Mouse (Mus musculus) spleen, adult 2 months (tissue): Measurements from ENCODE around the gene Pde2a.

Experiments used
- CTCF ChIP-seq: fragments of 200-500 bp; IDR thresholded peaks from 2 replicates; pipeline ENCODE4 v1.5.1; 2011; ENCODE audit warnings: mild to moderate bottlenecking, inconsistent platforms; ENCODE audit not compliant: insufficient read depth, insufficient read length, insufficient replicate concordance; ENCODE audit errors: extremely low read depth
- POLR2A ChIP-seq: fragments of 200-500 bp; IDR thresholded peaks from 2 replicates; pipeline ENCODE4 v1.6.1; 2011; ENCODE audit warnings: low read depth, low read length, inconsistent platforms

DNA sequence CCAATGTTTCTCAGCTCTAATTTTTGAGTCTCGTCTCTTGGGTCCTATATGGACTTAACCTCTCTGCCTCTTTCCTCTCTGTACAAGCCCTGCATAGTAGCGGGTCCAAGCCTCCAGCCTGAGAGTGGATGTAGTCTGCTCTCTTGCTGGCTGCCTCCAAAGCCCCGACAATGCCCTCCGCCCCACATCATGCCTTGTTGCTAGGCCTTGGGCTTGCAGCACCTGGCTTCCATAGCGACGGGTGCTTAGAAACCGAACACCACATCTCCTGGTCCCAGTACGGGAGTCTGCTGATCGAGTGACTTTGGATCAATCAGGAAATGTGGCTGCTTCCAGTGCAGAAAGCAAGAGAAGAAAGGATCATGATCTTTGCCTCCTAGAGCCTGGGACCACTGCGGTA is 21.6 kb downstream of the Pde2a start:
- TF ChIP-seq POLR2A (no peak), CTCF (no peak)
